Mouse (Mus musculus) kidney, postnatal 10 days (tissue): Measurements from ENCODE around the gene Ccdc30.

ENCODE experiments used
- DNase-seq: peaks from one replicate; pipeline ENCODE4 v3.0.0; 2021; ENCODE audit warnings: mixed read lengths

Ccdc30 gene

GRCm38 (mm10) chr4:119412791-119413190 is 2.5 kb downstream of the Ccdc30 start:
- DNase-seq, result peak; percentile 43

- no peak for DNase-seq
Observed at GRCm38 (mm10) chr4:119411877-119412650, 3.3 kb downstream of the Ccdc30 start.

GRCm38 (mm10) chr4:119403431-119403830 is 11.9 kb downstream of the Ccdc30 start:
- no peak for DNase-seq

GRCm38 (mm10) chr4:119400896-119401295 is 14.4 kb downstream of the Ccdc30 start:
- DNase-seq, result no peak

GRCm38 (mm10) chr4:119398751-119399150 is 16.6 kb downstream of the Ccdc30 start:
- DNase-seq, result no peak

- DNase-seq, result peak; percentile 32
Observed at GRCm38 (mm10) chr4:119390369-119390768, 25.0 kb downstream of the Ccdc30 start.

- DNase-seq, result peak; percentile 55
Observed at GRCm38 (mm10) chr4:119389184-119389583, 26.1 kb downstream of the Ccdc30 start.

GRCm38 (mm10) chr4:119381471-119382190 is 33.7 kb downstream of the Ccdc30 start:
- DNase-seq, result peak; percentile 20

GRCm38 (mm10) chr4:119369460-119369859 is 45.9 kb downstream of the Ccdc30 start:
- no peak for DNase-seq

- DNase-seq, result no peak
Observed at GRCm38 (mm10) chr4:119366758-119367526, 48.4 kb downstream of the Ccdc30 start.

GRCm38 (mm10) chr4:119362231-119362630 is 53.1 kb downstream of the Ccdc30 start:
- DNase-seq, result no peak

GRCm38 (mm10) chr4:119359196-119359971 is 55.9 kb downstream of the Ccdc30 start:
- DNase-seq, result peak; percentile 21

- no peak for DNase-seq
Observed at GRCm38 (mm10) chr4:119345508-119345907, 69.8 kb downstream of the Ccdc30 start.

- DNase-seq, result peak; percentile 46
Observed at GRCm38 (mm10) chr4:119338861-119339361, 76.4 kb downstream of the Ccdc30 start.

GRCm38 (mm10) chr4:119338422-119338821 is 76.9 kb downstream of the Ccdc30 start:
- no peak for DNase-seq

GRCm38 (mm10) chr4:119333487-119333886 is 81.8 kb downstream of the Ccdc30 start:
- DNase-seq, result no peak

- peak; percentile 22 for DNase-seq
Observed at GRCm38 (mm10) chr4:119320896-119321550, 94.3 kb downstream of the Ccdc30 start.

GRCm38 (mm10) chr4:119320131-119320830 is 95.0 kb downstream of the Ccdc30 start, which contains the start of gene Ppih:
Ppih (minus strand) TSS chr4:119320546.
- peak; percentile 98 for DNase-seq

GRCm38 (mm10) chr4:119313756-119314155 is 101.6 kb downstream of the Ccdc30 start:
- DNase-seq, result no peak

- DNase-seq, result peak; percentile 72
Observed at GRCm38 (mm10) chr4:119305418-119305817, 109.9 kb downstream of the Ccdc30 start.

GRCm38 (mm10) chr4:119303291-119303690 is 112.0 kb downstream of the Ccdc30 start:
- DNase-seq, result no peak
